Mouse (Mus musculus) forelimb bud, embryonic 11.5 days (tissue): ENCODE measurements around the gene Usp25.

Experiments
- DNase-seq: peaks from one replicate; pipeline ENCODE4 v3.0.0-alpha.2; 2012; ENCODE audit warnings: low read depth, low spot score

Usp25 gene

DNA sequence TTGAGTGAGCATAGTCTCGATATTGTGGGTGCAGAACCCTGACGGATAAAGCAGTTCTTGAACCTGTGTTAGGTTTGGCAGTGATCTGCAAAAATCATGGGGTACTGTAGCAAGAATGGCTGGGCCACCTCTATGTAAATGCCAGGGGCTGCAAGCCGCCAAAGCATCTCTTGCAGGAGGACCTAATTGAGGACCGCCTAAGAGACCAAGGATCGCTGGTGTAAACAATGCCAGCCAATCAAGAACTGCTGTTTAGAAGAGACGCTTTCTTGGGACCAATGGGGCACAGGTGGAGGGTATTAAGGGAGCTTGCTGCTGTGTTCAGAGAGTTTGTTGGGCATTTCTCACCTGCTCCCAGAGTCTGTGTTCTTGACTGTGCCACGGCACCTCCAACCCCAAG, 127.1 kb downstream of the Usp25 start:
- no peak for DNase-seq

DNA sequence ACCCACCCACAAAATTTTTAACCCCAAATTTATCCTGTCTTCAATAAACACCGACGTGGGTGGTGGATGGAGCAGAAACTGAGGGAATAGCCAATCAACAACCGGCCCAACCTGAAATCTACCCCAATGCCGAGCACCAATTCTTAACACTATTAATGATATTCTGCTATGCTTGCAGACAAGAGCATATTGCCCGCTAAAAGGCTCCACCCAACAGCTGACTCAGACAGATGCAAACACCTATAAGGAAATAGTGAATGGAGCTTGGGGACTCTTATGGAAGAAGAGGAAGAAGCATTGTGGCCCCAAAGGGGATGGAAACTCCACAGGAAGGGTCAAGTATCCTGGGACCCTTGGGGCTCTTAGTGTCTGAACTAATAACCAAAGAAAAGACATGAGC, 133.3 kb downstream of the Usp25 start:
- DNase-seq, result no peak

DNA sequence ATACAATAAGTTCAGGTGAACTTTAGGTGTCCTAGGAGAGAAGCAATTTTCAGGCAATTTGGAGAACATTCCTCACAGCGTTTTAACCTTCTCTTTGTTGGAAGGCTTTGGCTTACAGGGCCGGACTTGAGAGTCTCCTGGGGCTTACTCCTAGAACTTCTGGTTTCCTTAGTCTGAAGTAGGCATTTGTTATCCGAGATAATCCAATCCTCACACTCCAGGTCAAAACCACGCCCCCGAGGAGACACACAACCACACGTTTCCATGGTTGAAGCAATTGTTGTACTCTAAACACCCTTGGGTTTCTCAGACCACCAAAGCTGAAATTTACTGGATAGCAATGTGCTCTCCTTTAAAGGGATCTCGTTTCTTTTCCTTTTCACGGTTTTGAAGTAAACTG, 136.8 kb downstream of the Usp25 start:
- DNase-seq, result no peak

DNA sequence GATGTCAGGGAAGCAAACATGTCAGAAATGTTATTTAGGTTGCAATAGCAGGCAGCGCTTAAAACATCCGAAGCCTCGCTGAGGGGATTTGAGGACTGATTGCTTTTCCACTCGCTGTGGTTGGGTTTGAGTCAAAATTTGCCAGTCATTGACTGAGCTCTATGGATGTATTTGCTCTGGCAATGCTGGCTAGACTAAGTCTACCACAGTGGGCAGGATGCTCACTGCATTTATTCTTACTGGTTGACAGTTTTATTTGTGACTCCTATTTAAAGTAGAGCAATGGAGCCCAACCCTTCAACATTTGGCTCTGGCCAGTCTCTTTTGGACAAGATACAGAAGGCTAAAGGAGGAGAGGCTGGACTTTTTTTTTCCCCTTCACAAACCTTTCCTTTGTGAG, 137.4 kb downstream of the Usp25 start:
- DNase-seq, result no peak

GRCm38 (mm10) chr16:77152288-77152687, 138.8 kb downstream of the Usp25 start:
- no peak for DNase-seq

- DNase-seq, result no peak
Observed at GRCm38 (mm10) chr16:77153216-77153715, 139.8 kb downstream of the Usp25 start.

DNA sequence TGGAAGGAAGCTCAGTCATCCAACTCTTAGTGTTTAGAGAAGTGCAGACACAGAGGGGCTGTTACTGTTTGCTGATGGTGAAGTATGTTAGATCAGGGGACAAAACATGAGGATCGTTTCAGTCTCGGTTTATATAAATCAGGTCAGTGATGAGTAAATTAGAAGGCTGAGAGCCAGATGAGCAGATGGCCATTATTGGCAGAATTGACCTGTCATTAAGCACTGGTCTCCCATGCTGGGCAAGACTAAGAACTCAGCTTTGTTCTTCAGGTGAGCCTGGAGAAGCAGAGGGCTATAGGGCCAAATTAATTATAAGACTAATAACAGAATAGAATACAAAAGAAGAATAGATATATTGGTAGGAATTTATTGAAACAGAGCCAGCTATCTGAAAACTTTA, 140.3 kb downstream of the Usp25 start:
- no peak for DNase-seq

DNA sequence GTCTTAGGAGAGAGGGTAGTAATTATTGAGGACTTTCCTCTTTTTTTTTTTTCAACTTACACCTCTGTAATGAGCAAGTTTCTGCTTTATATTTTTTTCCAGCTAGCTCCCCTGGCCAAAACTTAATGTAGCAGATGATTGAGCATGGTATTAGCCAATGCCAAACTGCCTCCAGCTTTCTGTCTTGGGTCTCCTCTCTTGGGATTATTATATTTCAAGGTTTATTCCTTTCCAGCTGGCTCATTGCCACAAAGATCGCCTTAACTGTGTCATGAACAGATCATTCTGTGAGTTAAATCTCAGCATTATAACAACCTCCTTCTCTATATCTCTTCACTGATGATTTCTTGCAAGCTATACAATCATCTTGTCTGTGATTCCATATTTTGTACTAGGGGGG, 141.3 kb downstream of the Usp25 start:
- no peak for DNase-seq
